Mouse (Mus musculus) R1 (cell line): Measurements from ENCODE around the gene Sh2b3.

Source experiments
- DNase-seq: peaks from one replicate; pipeline ENCODE4 v3.0.0-alpha.2; 2018; ENCODE audit warnings: low read depth, low spot score

The Sh2b3 gene

GRCm38 (mm10) chr5:121795800-121796199 is 41.6 kb downstream of the Sh2b3 start:
- no peak for DNase-seq

GRCm38 (mm10) chr5:121791026-121791425 is 46.4 kb downstream of the Sh2b3 start:
- DNase-seq: no peak

GRCm38 (mm10) chr5:121783862-121784500 is 53.5 kb downstream of the Sh2b3 start:
- peak; percentile 57 for DNase-seq

GRCm38 (mm10) chr5:121782467-121782866 is 55.0 kb downstream of the Sh2b3 start:
- no peak for DNase-seq

GRCm38 (mm10) chr5:121780180-121780579 is 57.3 kb downstream of the Sh2b3 start:
- no peak for DNase-seq

GRCm38 (mm10) chr5:121778485-121779119 is 58.8 kb downstream of the Sh2b3 start:
- no peak for DNase-seq

GRCm38 (mm10) chr5:121771611-121772010 is 65.8 kb downstream of the Sh2b3 start:
- no peak for DNase-seq

- no peak for DNase-seq
Observed at GRCm38 (mm10) chr5:121769827-121770226, 67.6 kb downstream of the Sh2b3 start.

- DNase-seq: no peak
Observed at GRCm38 (mm10) chr5:121767564-121767963, 69.9 kb downstream of the Sh2b3 start.

- peak; percentile 58 for DNase-seq
Observed at GRCm38 (mm10) chr5:121766038-121766773, 71.2 kb downstream of the Sh2b3 start.
